Mouse (Mus musculus) neural tube, embryonic 11.5 days (tissue): ENCODE data around the gene Snx5. TPM values are rescaled to one million over a fixed set of nuclear protein-coding genes. Genes with fewer than 3 reads are reported as not detected.

Experiments used
- ATAC-seq: fragments of 200-750 bp; cut with Nextera tagmentation; 2 replicates; pipeline ENCODE4 v1.8.0; 2017; ENCODE audit warnings: moderate number of reproducible peaks, mild to moderate bottlenecking, moderate TSS enrichment, moderate library complexity; ENCODE audit not compliant: insufficient read depth, low FRiP score, low TSS enrichment
- DNase-seq: peaks from one replicate; pipeline ENCODE4 v3.0.0-alpha.2; 2015; ENCODE audit warnings: low spot score
- H3K27ac ChIP-seq: fragments of 300-500 bp; sonication (generic); 2 replicates; pipeline ENCODE4 v1.5.1; 2014; ENCODE audit warnings: low read depth, mild to moderate bottlenecking, low read length
- H3K27me3 ChIP-seq: fragments of 300-500 bp; sonication (generic); 2 replicates; pipeline ENCODE4 v1.6.1; 2014; ENCODE audit warnings: mild to moderate bottlenecking, low read length, mixed read lengths; ENCODE audit not compliant: control insufficient read depth, insufficient read depth
- H3K36me3 ChIP-seq: fragments of 300-500 bp; sonication (generic); 2 replicates; pipeline ENCODE4 v1.6.1; 2014; ENCODE audit warnings: mild to moderate bottlenecking, low read length, moderate library complexity, mixed read lengths; ENCODE audit not compliant: control insufficient read depth, insufficient read depth
- H3K4me1 ChIP-seq: fragments of 300-500 bp; sonication (generic); 2 replicates; pipeline ENCODE4 v1.6.1; 2014; ENCODE audit warnings: low read length, mixed read lengths; ENCODE audit not compliant: control insufficient read depth, insufficient read depth
- H3K4me2 ChIP-seq: fragments of 300-500 bp; sonication (generic); 2 replicates; pipeline ENCODE4 v1.6.1; 2014; ENCODE audit warnings: low read depth, mild to moderate bottlenecking, moderate library complexity
- H3K4me3 ChIP-seq: fragments of 300-500 bp; sonication (generic); 2 replicates; pipeline ENCODE4 v1.5.1; 2014; ENCODE audit warnings: low read depth, low read length
- H3K9ac ChIP-seq: fragments of 300-500 bp; sonication (generic); 2 replicates; pipeline ENCODE4 v1.6.1; 2014; ENCODE audit warnings: mild to moderate bottlenecking, low read length
- H3K9me3 ChIP-seq: fragments of 300-500 bp; sonication (generic); 2 replicates; pipeline ENCODE4 v1.6.1; 2016; ENCODE audit warnings: low read length; ENCODE audit not compliant: control insufficient read depth
- WGBS: fragments of 180-500 bp; shearing (Covaris S2); extraction: QIAGEN DNeasy Blood & Tissue Kit; methylation state at CpG from one replicate; pipeline ENCODE4 v1.1.7; 2014; 5-methylcytosine and 5-hydroxymethylcytosine counted together
- polyA plus RNA-seq: library from polyadenylated mRNA; unstranded; fragments of >200 nt; fragmentation: Nextera tagmentation; extraction: Ambion mirVana; gene quantifications from 2 replicates; pipeline ENCODE4 v1.2.1, GENCODE M21; 2014

The Snx5 gene
- polyA plus RNA-seq, 1 experiment from 2014 or later = 94.0 TPM

- no peak overlapping the region for H3K27ac ChIP-seq
- H3K9ac ChIP-seq = no peak overlapping the region
Measured at GRCm38 (mm10) chr2:144202567-144202966, 68.1 kb downstream of the Snx5 start.

GRCm38 (mm10) chr2:144202151-144202550 is 68.6 kb downstream of the Snx5 start:
- no peaks in the 10 kb centered on the region for H3K4me1 ChIP-seq
- no peak overlapping the region for H3K27ac ChIP-seq
- no peak overlapping the region for H3K4me3 ChIP-seq
- DNase-seq (no peak), ATAC-seq (no peak)
- H3K9me3 ChIP-seq = no peaks in the 10 kb centered on the region
- WGBS = 87% methylated on average over 4 of the region's 4 CpGs
- no peak overlapping the region for H3K9ac ChIP-seq
- no peaks in the 10 kb centered on the region for H3K36me3 ChIP-seq
- no peaks in the 10 kb centered on the region for H3K27me3 ChIP-seq
- H3K4me2 ChIP-seq = no peak overlapping the region

More at GRCm38 (mm10) chr2:144202567-144202966, 68.1 kb downstream of the Snx5 start:
- DNase-seq (no peak), ATAC-seq (no peak)
- H3K4me3 ChIP-seq = no peak overlapping the region
- H3K4me2 ChIP-seq = no peak overlapping the region
- H3K4me1 ChIP-seq = no peaks in the 10 kb centered on the region
- H3K36me3 ChIP-seq = no peaks in the 10 kb centered on the region
- no peaks in the 10 kb centered on the region for H3K9me3 ChIP-seq
- WGBS = 69% methylated on average over 3 of the region's 3 CpGs
- H3K27me3 ChIP-seq = no peaks in the 10 kb centered on the region

Other genes with a start within 250 kb of the Snx5 start
- gene Banf2, start 237.8 kb downstream of the Snx5 start, polyA plus RNA-seq = not detected in 2 replicates
- 16.8 and 17.0 TPM in 2 replicates for gene Mgme1, start 243 bp downstream of the Snx5 start, polyA plus RNA-seq
- not detected in 2 replicates for gene Ovol2, start 61.2 kb upstream of the Snx5 start, polyA plus RNA-seq
- gene Kat14, start 98.1 kb upstream of the Snx5 start, polyA plus RNA-seq = 37.7 and 41.1 TPM in 2 replicates
- gene Pet117, start 98.1 kb upstream of the Snx5 start, polyA plus RNA-seq = not detected in 2 replicates